Mouse (Mus musculus) heart, embryonic 11.5 days (tissue): ENCODE measurements around the gene Sos2. TPM values are rescaled to one million over a fixed set of nuclear protein-coding genes. Genes with fewer than 3 reads are reported as not detected.

Experiments used
- ATAC-seq: fragments of 200-750 bp; cut with Nextera tagmentation; replicated peaks from 2 replicates; pipeline ENCODE4 v1.8.0; 2017; ENCODE audit warnings: moderate library complexity; ENCODE audit not compliant: insufficient number of reproducible peaks, low FRiP score, low TSS enrichment
- H3K27ac ChIP-seq: fragments of 300-500 bp; sonication (generic); 2 replicates; pipeline ENCODE4 v1.5.1; 2014; ENCODE audit warnings: mild to moderate bottlenecking, low read depth, low read length
- H3K27me3 ChIP-seq: fragments of 300-500 bp; sonication (generic); 2 replicates; pipeline ENCODE4 v1.6.1; 2014; ENCODE audit warnings: mild to moderate bottlenecking, low read length, mixed read lengths; ENCODE audit not compliant: control insufficient read depth, insufficient read depth
- H3K36me3 ChIP-seq: fragments of 300-500 bp; sonication (generic); 2 replicates; pipeline ENCODE4 v1.6.1; 2014; ENCODE audit warnings: mild to moderate bottlenecking, low read length, moderate library complexity, mixed read lengths; ENCODE audit not compliant: control insufficient read depth, insufficient read depth
- H3K4me1 ChIP-seq: fragments of 300-500 bp; sonication (generic); 2 replicates; pipeline ENCODE4 v1.6.1; 2014; ENCODE audit warnings: low read length; ENCODE audit not compliant: control insufficient read depth, insufficient read depth
- H3K4me2 ChIP-seq: fragments of 300-500 bp; sonication (generic); 2 replicates; pipeline ENCODE4 v1.6.1; 2014; ENCODE audit warnings: mild to moderate bottlenecking, moderate library complexity
- H3K4me3 ChIP-seq: fragments of 300-500 bp; sonication (generic); 2 replicates; pipeline ENCODE4 v1.5.1; 2014; ENCODE audit warnings: low read depth, low read length
- H3K9ac ChIP-seq: fragments of 300-500 bp; sonication (generic); 2 replicates; pipeline ENCODE4 v1.6.1; 2014; ENCODE audit warnings: mild to moderate bottlenecking, low read depth, low read length, moderate library complexity
- H3K9me3 ChIP-seq: fragments of 300-500 bp; sonication (generic); replicated peaks from 2 replicates; pipeline ENCODE4 v1.6.1; 2016; ENCODE audit warnings: low read length; ENCODE audit not compliant: control insufficient read depth
- WGBS: fragments of 180-500 bp; shearing (Covaris S2); extraction: QIAGEN DNeasy Blood & Tissue Kit; methylation state at CpG from one replicate; pipeline ENCODE4 v1.1.7; 2014; ENCODE audit not compliant: insufficient replicate concordance; 5-methylcytosine and 5-hydroxymethylcytosine counted together
- polyA plus RNA-seq: library from polyadenylated mRNA; unstranded; fragments of >200 nt; fragmentation: Nextera tagmentation; extraction: Ambion mirVana; gene quantifications from 2 replicates; pipeline ENCODE4 v1.2.1, GENCODE M21; 2014

The Sos2 gene
- polyA plus RNA-seq, 1 experiment from 2014 or later: 9.1 TPM

DNA sequence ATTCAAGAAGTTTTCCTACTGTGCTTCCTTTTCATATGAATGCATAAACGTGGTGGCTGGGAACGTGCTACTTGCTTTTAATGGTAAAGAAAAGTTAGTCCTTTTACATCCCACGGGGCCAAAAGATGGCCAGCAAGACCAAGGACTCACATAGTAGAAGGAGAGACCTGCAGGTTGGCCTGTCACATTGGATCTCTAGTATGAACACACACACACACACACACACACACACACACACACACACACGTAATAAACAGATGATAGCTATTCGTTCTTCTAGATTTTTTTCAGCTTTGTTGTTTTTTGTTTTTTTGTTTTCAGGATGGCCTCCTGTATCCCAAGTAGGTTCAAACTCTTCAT is 98.4 kb downstream of the Sos2 start:
- WGBS: 52% methylated on average over 5 of the region's 5 CpGs
- H3K9me3 ChIP-seq: no peaks in the 10 kb centered on the region
- H3K4me1 ChIP-seq: peaks cover 19% of the 10 kb centered on the region
- H3K9ac ChIP-seq: peak overlapping the region; percentile 95
- peak overlapping the region; percentile 80 for H3K27ac ChIP-seq
- H3K4me3 ChIP-seq: peak overlapping the region; percentile 90
- ATAC-seq: no peak
- peaks cover 8% of the 10 kb centered on the region; the same call in 1 of the 2 replicates for H3K36me3 ChIP-seq
- H3K27me3 ChIP-seq: no peaks in the 10 kb centered on the region
- peak overlapping the region; percentile 69 for H3K4me2 ChIP-seq

- Histone ChIP-seq H3K4me1 (peaks cover 19% of the 10 kb centered on the region), H3K36me3 (peaks cover 13% of the 10 kb centered on the region)
Measured at GRCm38 (mm10) chr12:69582613-69583269, 98.9 kb downstream of the Sos2 start, which contains the start of gene Vcpkmt. Gene Vcpkmt (minus strand): TSS chr12:69583028.

GRCm38 (mm10) chr12:69582216-69582612 is 99.4 kb downstream of the Sos2 start:
- Histone ChIP-seq H3K4me1 (peaks cover 19% of the 10 kb centered on the region), H3K4me2 (peak overlapping the region; percentile 69), H3K36me3 (peaks cover 15% of the 10 kb centered on the region), H3K9ac (peak overlapping the region; percentile 95), H3K4me3 (peak overlapping the region; percentile 90), H3K27me3 (no peaks in the 10 kb centered on the region), H3K9me3 (no peaks in the 10 kb centered on the region), H3K27ac (peak overlapping the region; percentile 80)
- 29% methylated on average over 9 of the region's 9 CpGs for WGBS
- ATAC-seq: no peak

More at GRCm38 (mm10) chr12:69582613-69583269, 98.9 kb downstream of the Sos2 start, which contains the start of gene Vcpkmt:
- Histone ChIP-seq H3K9ac (peak within 1 kb of the TSS; percentile 95), H3K9me3 (no peaks in the 10 kb centered on the region), H3K4me3 (peak within 1 kb of the TSS; percentile 90), H3K27ac (peak within 1 kb of the TSS; percentile 80), H3K4me2 (peak within 1 kb of the TSS; percentile 69), H3K27me3 (no peaks in the 10 kb centered on the region)
- peak; percentile 91 for ATAC-seq
- WGBS: 0% methylated on average over 56 of the region's 56 CpGs

DNA sequence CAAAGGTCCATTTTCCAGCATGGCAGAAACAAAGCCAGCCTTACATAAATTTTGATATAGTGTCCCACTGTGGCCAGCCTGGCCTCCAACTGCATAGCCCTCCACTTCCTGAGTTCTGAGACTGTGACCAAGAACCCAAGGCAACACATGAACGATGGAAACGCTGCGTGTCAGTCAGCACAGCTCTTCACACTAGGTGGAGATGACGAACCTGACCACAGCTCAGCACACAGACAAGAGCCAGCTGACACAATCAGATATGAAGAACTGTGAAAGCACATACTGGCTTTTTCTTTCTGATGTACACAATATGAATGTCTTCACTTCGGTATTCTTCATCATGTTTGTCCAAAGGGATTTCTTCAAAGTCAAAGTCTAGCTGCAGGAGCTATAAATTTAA is 102.0 kb downstream of the Sos2 start:
- ATAC-seq: no peak
- Histone ChIP-seq H3K36me3 (peaks cover 9% of the 10 kb centered on the region), H3K4me1 (peaks cover 19% of the 10 kb centered on the region), H3K27me3 (no peaks in the 10 kb centered on the region), H3K4me3 (no peak overlapping the region), H3K9ac (no peak overlapping the region), H3K27ac (no peak overlapping the region), H3K4me2 (no peak overlapping the region), H3K9me3 (no peaks in the 10 kb centered on the region)
- whole genome bisulfite sequencing: 53% methylated on average over 5 of the region's 5 CpGs

- Histone ChIP-seq H3K27ac (no peak overlapping the region), H3K36me3 (peaks cover 9% of the 10 kb centered on the region), H3K9ac (no peak overlapping the region), H3K4me1 (peaks cover 11% of the 10 kb centered on the region; the same call in 1 of the 2 replicates), H3K27me3 (no peaks in the 10 kb centered on the region), H3K4me3 (no peak overlapping the region), H3K4me2 (no peak overlapping the region), H3K9me3 (no peaks in the 10 kb centered on the region)
- WGBS: 79% methylated on average over 9 of the region's 9 CpGs
- ATAC-seq: no peak
Measured at GRCm38 (mm10) chr12:69576120-69576627, 105.5 kb downstream of the Sos2 start.

DNA sequence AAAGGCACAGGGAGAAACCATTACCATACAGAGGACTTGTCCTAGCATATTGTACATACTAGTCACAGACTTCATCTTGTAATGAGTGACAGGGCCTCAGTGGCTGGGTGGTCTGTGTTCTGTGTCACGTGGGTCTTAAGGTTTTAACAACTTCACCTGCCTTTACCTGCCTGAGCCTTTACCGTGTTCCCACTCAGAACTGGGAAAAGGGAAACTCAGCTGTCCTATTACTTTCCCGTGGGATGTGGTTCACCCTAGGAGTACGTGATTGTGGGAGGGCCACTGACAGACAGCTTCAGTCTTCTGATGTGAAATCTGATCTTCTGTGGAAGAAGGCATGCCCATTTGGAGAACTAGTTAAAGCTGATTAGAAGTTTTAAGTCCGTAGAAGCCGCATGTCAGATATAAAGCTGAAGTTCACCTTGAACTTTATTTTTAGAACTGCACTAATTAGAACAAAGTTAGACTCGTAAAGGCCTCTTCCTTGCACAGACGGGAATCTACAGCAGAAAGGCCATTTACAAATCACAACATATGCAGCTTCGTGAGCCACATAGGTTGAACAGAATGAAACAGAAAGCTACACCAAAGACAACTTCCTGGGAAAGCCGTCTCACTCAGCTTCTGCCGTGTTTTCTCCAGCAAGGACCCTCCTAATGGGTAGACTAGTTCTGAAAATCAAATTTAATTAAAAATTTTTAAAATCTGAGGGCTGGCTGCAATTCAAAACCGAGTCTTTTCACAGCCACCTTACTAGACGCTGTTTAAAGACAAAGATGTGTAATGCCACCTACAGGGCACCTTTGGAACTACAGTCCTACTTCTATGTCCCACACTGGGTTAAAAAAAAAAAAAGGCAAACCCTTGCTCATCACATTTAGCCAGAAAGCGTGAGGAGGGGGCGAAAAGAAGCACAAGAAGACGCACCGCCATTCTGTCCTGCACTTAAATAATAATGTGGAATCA is 107.5 kb downstream of the Sos2 start:
- ATAC-seq: no peak
- peak overlapping the region; percentile 58 for H3K4me2 ChIP-seq
- no peaks in the 10 kb centered on the region for H3K27me3 ChIP-seq
- peak overlapping the region; percentile 32 for H3K4me3 ChIP-seq
- no peaks in the 10 kb centered on the region for H3K9me3 ChIP-seq
- no peak overlapping the region for H3K27ac ChIP-seq
- peaks cover 9% of the 10 kb centered on the region for H3K36me3 ChIP-seq
- WGBS: 28% methylated on average over 17 of the region's 17 CpGs
- H3K9ac ChIP-seq: peak overlapping the region; percentile 61
- H3K4me1 ChIP-seq: no peaks in the 10 kb centered on the region

GRCm38 (mm10) chr12:69573271-69573670 is 108.4 kb downstream of the Sos2 start:
- Histone ChIP-seq H3K9me3 (no peaks in the 10 kb centered on the region), H3K27ac (no peak overlapping the region), H3K36me3 (peaks cover 7% of the 10 kb centered on the region), H3K4me1 (no peaks in the 10 kb centered on the region), H3K4me2 (no peak overlapping the region), H3K4me3 (no peak overlapping the region), H3K9ac (no peak overlapping the region), H3K27me3 (no peaks in the 10 kb centered on the region)
- 90% methylated on average over 8 of the region's 8 CpGs for WGBS
- no peak for ATAC-seq

GRCm38 (mm10) chr12:69569926-69570325 is 111.7 kb downstream of the Sos2 start:
- no peak overlapping the region for H3K27ac ChIP-seq
- 78% methylated on average over 3 of the region's 3 CpGs for WGBS

More at GRCm38 (mm10) chr12:69569926-69570325, 111.7 kb downstream of the Sos2 start:
- Histone ChIP-seq H3K36me3 (no peaks in the 10 kb centered on the region), H3K4me2 (no peak overlapping the region), H3K4me3 (no peak overlapping the region), H3K9ac (no peak overlapping the region), H3K4me1 (0 out of 2 replicates have a peak, but pooled peaks cover 3% of the 10 kb centered on the region), H3K27me3 (no peaks in the 10 kb centered on the region), H3K9me3 (no peaks in the 10 kb centered on the region)
- ATAC-seq: no peak
